Mouse (Mus musculus) telencephalon, adult 2 months (tissue): ENCODE data around the gene Pex5.

Experiments
- DNase-seq: peaks from one replicate; pipeline ENCODE4 v3.0.0-alpha.2; 2011; ENCODE audit warnings: low read depth, low spot score

The Pex5 gene

DNA sequence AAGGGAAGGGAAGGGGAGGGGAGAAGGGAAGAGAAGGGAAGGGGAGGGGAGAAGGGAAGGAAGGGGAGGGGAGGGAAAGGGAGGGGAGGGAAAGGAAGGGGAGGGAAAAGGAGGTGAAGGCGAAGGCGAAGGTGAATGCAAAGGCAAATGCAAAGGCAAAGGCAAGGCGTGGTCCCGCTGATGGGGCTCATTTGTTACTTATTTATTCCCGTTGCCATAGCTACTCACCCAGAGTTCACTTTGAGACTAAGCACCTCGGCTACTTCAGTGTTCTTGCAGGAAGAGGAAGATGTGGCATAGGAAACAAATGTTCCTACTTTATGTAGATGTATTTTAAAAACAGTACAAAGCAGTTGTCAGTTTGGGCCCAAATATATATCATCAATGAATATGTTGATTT lies 54.3 kb downstream of the Pex5 start:
- no peak for DNase-seq

DNA sequence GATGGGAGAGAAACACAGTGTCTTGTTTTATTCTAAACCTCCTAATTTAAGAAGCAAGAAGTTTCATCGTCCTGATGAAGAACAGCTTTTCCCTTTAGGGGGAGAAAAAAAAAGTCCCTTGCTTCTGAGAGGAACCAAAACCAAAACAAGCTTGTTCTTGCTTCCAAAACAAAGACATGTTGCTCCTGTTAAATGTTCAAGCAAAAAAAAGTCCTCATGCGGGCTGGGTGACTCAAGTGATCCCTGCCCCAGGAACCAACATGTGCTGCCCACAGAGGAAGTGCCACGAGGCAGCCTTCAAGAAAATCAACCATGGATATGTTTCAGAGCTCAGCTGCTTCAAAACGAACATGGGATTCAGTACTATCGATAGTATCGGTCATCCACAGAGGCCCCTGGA lies 55.9 kb downstream of the Pex5 start:
- DNase-seq, result no peak

DNA sequence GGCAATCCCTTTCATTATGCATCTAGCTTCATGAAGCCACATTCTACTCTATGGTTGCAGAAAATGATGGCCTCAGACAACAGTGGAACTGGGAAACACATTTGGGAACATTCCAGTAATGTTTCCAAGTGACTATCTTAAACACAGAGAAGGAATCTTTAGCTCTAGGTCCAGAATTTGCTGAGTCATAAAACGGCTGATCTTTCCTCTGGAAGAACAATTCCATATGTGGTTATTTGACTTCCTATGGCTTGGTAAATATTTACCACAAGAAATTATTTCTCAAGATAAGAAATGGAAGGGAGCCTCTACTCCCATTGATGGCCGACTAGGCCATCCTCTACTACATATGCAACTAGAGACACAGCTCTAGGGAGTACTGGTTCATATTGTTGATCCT lies 61.6 kb downstream of the Pex5 start:
- no peak for DNase-seq
